Mouse (Mus musculus) intestine, postnatal 0 days (tissue): ENCODE results near the gene Fat1. TPM values are rescaled to one million over a fixed set of nuclear protein-coding genes. Genes with fewer than 3 reads are reported as not detected.
A peak's percentile ranks its signal among the peaks of the same experiment; 100 is the strongest.

Source experiments
- ATAC-seq: fragments of 200-750 bp; cut with Nextera tagmentation; 2 replicates; pipeline ENCODE4 v1.8.0; 2017; ENCODE audit warnings: mild to moderate bottlenecking, moderate TSS enrichment, moderate library complexity
- H3K27ac ChIP-seq: fragments of 300-500 bp; sonication (generic); 2 replicates; pipeline ENCODE4 v1.5.1; 2014; ENCODE audit warnings: mild to moderate bottlenecking, low read depth, low read length, moderate library complexity
- H3K27me3 ChIP-seq: fragments of 300-500 bp; sonication (generic); replicated peaks from 2 replicates; pipeline ENCODE4 v1.6.1; 2014; ENCODE audit warnings: low read length, mixed read lengths; ENCODE audit not compliant: control insufficient read depth, insufficient read depth
- H3K36me3 ChIP-seq: fragments of 300-500 bp; sonication (generic); 2 replicates; pipeline ENCODE4 v1.6.1; 2014; ENCODE audit warnings: mild to moderate bottlenecking, moderate library complexity; ENCODE audit not compliant: control insufficient read depth, insufficient read depth
- H3K4me1 ChIP-seq: fragments of 300-500 bp; sonication (generic); replicated peaks from 2 replicates; pipeline ENCODE4 v1.6.1; 2014; ENCODE audit warnings: antibody characterized with exemption, low read length, mixed read lengths; ENCODE audit not compliant: control insufficient read depth, insufficient read depth
- H3K4me2 ChIP-seq: fragments of 300-500 bp; sonication (generic); replicated peaks from 2 replicates; pipeline ENCODE4 v1.6.1; 2014; ENCODE audit warnings: low read depth, mild to moderate bottlenecking, moderate library complexity
- H3K4me3 ChIP-seq: fragments of 300-500 bp; sonication (generic); 2 replicates; pipeline ENCODE4 v1.5.1; 2014; ENCODE audit warnings: low read depth, low read length
- H3K9ac ChIP-seq: fragments of 300-500 bp; sonication (generic); 2 replicates; pipeline ENCODE4 v1.6.1; 2014; ENCODE audit warnings: mild to moderate bottlenecking, low read depth, low read length
- H3K9me3 ChIP-seq: fragments of 300-500 bp; sonication (generic); 2 replicates; pipeline ENCODE4 v1.6.1; 2016; ENCODE audit warnings: mixed run types; ENCODE audit not compliant: control insufficient read depth
- CTCF ChIP-seq: sonication (generic); IDR thresholded peaks from 2 replicates; pipeline ENCODE4 v1.5.1; 2016; ENCODE audit warnings: low read depth, mild to moderate bottlenecking, control low read depth, antibody characterized with exemption, moderate library complexity
- WGBS: fragments of 180-500 bp; shearing (Covaris S2); extraction: QIAGEN DNeasy Blood & Tissue Kit; methylation state at CpG from one replicate; pipeline ENCODE4 v1.1.7; 2014; 5-methylcytosine and 5-hydroxymethylcytosine counted together
- polyA plus RNA-seq: library from polyadenylated mRNA; unstranded; fragments of >200 nt; fragmentation: Nextera tagmentation; extraction: Ambion mirVana; gene quantifications from 2 replicates; pipeline ENCODE4 v1.2.1, GENCODE M21; 2015

The Fat1 gene
- polyA plus RNA-seq, 1 experiment from 2014 or later = 10.4 TPM

GRCm38 (mm10) chr8:44980030-44980429, 44.8 kb downstream of the Fat1 start:
- H3K27ac ChIP-seq = peak overlapping the region; percentile 29; the same call in 1 of the 2 replicates
- ATAC-seq = no peak; the same call in 1 of the 2 replicates
- TF ChIP-seq CTCF = no peak
- H3K4me3 ChIP-seq = no peak overlapping the region
- no peaks in the 10 kb centered on the region for H3K9me3 ChIP-seq
- no peaks in the 10 kb centered on the region; the same call in 1 of the 2 replicates for H3K36me3 ChIP-seq
- H3K27me3 ChIP-seq = no peaks in the 10 kb centered on the region
- WGBS = 35% methylated on average over 12 of the region's 12 CpGs
- H3K4me2 ChIP-seq = peak overlapping the region; percentile 40
- H3K9ac ChIP-seq = no peak overlapping the region
- peaks cover 18% of the 10 kb centered on the region for H3K4me1 ChIP-seq

- 0 out of 2 replicates have a peak, but pooled peaks cover 4% of the 10 kb centered on the region for H3K4me1 ChIP-seq
- peak; percentile 70 for TF ChIP-seq CTCF
- H3K9ac ChIP-seq = no peak overlapping the region
- no peak overlapping the region for H3K27ac ChIP-seq
- no peaks in the 10 kb centered on the region for H3K9me3 ChIP-seq
- peaks cover 10% of the 10 kb centered on the region; the same call in 1 of the 2 replicates for H3K36me3 ChIP-seq
- WGBS = 23% methylated on average over 10 of the region's 10 CpGs
- H3K4me3 ChIP-seq = no peak overlapping the region
- H3K27me3 ChIP-seq = no peaks in the 10 kb centered on the region
- ATAC-seq = peak; percentile 52
- H3K4me2 ChIP-seq = no peak overlapping the region
Measured at GRCm38 (mm10) chr8:44985326-44986288, 50.4 kb downstream of the Fat1 start.

- H3K27me3 ChIP-seq = no peaks in the 10 kb centered on the region
- H3K27ac ChIP-seq = no peak overlapping the region
- H3K4me2 ChIP-seq = no peak overlapping the region
- H3K36me3 ChIP-seq = peaks cover 20% of the 10 kb centered on the region; the same call in 1 of the 2 replicates
- WGBS = 61% methylated on average over 21 of the region's 21 CpGs
- H3K4me1 ChIP-seq = peaks cover 8% of the 10 kb centered on the region; the same call in 1 of the 2 replicates
- no peak overlapping the region for H3K4me3 ChIP-seq
- no peak overlapping the region for H3K9ac ChIP-seq
- no peak for TF ChIP-seq CTCF
- no peak for ATAC-seq
- no peaks in the 10 kb centered on the region for H3K9me3 ChIP-seq
Measured at GRCm38 (mm10) chr8:44991700-44992487, 56.6 kb downstream of the Fat1 start.

GRCm38 (mm10) chr8:44992664-44993063, 57.4 kb downstream of the Fat1 start:
- H3K4me3 ChIP-seq = no peak overlapping the region
- H3K9ac ChIP-seq = no peak overlapping the region
- no peak for ATAC-seq
- no peaks in the 10 kb centered on the region for H3K27me3 ChIP-seq
- H3K36me3 ChIP-seq = peaks cover 20% of the 10 kb centered on the region; the same call in 1 of the 2 replicates
- H3K4me1 ChIP-seq = peaks cover 6% of the 10 kb centered on the region; the same call in 1 of the 2 replicates
- no peaks in the 10 kb centered on the region for H3K9me3 ChIP-seq
- no peak overlapping the region for H3K27ac ChIP-seq
- no peak overlapping the region for H3K4me2 ChIP-seq
- WGBS = 51% methylated on average over 6 of the region's 6 CpGs
- TF ChIP-seq CTCF = no peak

- WGBS = 58% methylated on average over 4 of the region's 4 CpGs
- peaks cover 20% of the 10 kb centered on the region; the same call in 1 of the 2 replicates for H3K36me3 ChIP-seq
- no peaks in the 10 kb centered on the region for H3K9me3 ChIP-seq
- no peaks in the 10 kb centered on the region for H3K27me3 ChIP-seq
- peaks cover 3% of the 10 kb centered on the region; the same call in 1 of the 2 replicates for H3K4me1 ChIP-seq
- ATAC-seq = no peak
- no peak overlapping the region for H3K4me3 ChIP-seq
- TF ChIP-seq CTCF = no peak
- H3K27ac ChIP-seq = no peak overlapping the region
- no peak overlapping the region for H3K9ac ChIP-seq
- H3K4me2 ChIP-seq = no peak overlapping the region
Measured at GRCm38 (mm10) chr8:44993376-44993775, 58.1 kb downstream of the Fat1 start.

- no peak overlapping the region for H3K9ac ChIP-seq
- H3K27ac ChIP-seq = no peak overlapping the region
- no peaks in the 10 kb centered on the region for H3K27me3 ChIP-seq
- H3K4me2 ChIP-seq = no peak overlapping the region
- no peak for ATAC-seq
- H3K9me3 ChIP-seq = no peaks in the 10 kb centered on the region
- WGBS = 55% methylated on average over 3 of the region's 3 CpGs
- H3K4me1 ChIP-seq = peaks cover 3% of the 10 kb centered on the region; the same call in 1 of the 2 replicates
- no peak overlapping the region for H3K4me3 ChIP-seq
- H3K36me3 ChIP-seq = peaks cover 6% of the 10 kb centered on the region; the same call in 1 of the 2 replicates
- TF ChIP-seq CTCF = no peak
Measured at GRCm38 (mm10) chr8:44996493-44996892, 61.2 kb downstream of the Fat1 start.
